Mouse (Mus musculus) adrenal gland, postnatal 14 days (tissue): ENCODE data around the gene Cda. TPM values are rescaled to one million over a fixed set of nuclear protein-coding genes. Genes with fewer than 3 reads are reported as not detected.

ENCODE experiments used
- DNase-seq: peaks from one replicate; pipeline ENCODE4 v3.0.0; 2021; ENCODE audit warnings: mixed read lengths
- long read RNA-seq, 2 experiments: library from polyadenylated mRNA; stranded (forward); transcript quantifications; one replicate each; pipeline ENCODE4 v2.0.0; 2021
- total RNA-seq: library from RNA; stranded (reverse); gene quantifications from 2 replicates; pipeline ENCODE4 v1.2.3, GENCODE M21; 2021

The Cda gene
- 10.4 and 11.5 TPM in 2 replicates for total RNA-seq
- long read RNA-seq, experiment 1, transcript Cda-202 (2 exons, 720 nt): major isoform, 9 of 12 reads
- long read RNA-seq, experiment 1, partial matches to known transcripts: 0 of 12 reads
- long read RNA-seq, experiment 1, other reads (novel, unspliced or antisense): 0 of 12 reads
- long read RNA-seq, experiment 2, transcript Cda-201 (4 exons, 846 nt): major isoform, 7 of 19 reads
- long read RNA-seq, experiment 2, transcript Cda-202 (2 exons, 720 nt): minor isoform, 5 of 19 reads
- long read RNA-seq, experiment 2, partial matches to known transcripts: 1 of 19 reads
- long read RNA-seq, experiment 2, other reads (novel, unspliced or antisense): 6 of 19 reads

DNA sequence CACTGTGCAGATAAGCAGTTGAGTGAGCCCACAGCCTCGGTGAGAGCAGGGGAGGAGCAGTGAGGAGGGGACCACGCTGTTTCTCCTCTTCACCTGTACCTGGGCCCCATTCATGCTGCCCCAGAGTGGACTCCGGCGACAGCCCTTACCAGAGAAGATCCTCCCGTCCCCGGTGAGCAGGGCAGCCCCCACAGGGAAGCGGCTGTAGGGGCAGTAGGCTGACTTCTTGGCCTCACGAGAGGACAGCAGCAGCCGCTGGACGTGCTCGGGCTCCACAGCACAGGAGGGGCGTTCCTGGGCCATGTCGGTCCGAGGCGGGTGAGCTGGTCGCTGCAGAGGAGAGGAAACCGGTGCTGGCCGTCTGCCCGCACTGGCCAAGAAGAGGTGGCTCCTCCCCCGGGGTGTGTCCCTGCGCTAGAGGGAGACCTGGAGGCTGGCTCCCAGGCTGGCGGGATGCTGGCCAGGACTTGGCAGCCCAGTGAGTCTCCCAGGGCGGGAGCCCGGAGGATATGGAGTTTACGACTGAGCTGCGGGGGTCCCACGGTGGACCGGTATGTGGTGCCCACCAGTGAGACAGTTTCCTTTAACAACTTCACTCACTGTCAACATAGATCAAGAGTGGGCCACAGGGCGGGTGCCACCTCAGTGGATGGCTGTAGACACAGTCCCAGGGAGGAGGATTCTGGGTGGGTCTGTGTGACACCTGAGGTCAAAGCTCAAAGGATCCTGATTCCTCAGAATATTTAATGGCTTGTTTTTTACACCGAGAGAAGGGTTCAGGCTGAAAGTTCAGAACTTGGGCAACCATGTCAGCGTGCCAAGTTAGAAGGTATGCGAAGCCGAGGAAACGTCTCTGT lies at the start of gene Cda:
Gene Cda (minus strand): TSS at position 352 of the 857 bp plus-strand sequence.
- peak; percentile 93 for DNase-seq

DNA sequence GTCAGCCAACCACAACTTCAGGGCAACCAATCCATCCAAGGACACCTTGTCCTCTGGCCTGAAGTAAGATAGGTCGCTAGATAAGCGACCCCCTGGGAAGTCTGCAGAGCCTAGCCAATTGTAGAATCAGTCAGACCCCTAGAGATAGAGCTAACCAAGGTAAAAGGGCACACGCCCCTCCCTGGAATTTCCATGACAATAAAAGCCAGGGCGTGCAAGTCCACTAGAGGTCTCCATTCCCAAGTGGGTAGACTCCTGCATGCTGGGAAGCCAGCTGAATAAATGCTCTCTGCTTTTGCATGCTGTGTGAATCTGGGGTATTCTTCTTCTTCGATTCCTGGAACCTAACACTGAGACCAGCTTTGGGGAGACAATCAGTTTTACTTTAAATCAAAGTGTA lies 48.6 kb upstream of the Cda start:
- DNase-seq: no peak

DNA sequence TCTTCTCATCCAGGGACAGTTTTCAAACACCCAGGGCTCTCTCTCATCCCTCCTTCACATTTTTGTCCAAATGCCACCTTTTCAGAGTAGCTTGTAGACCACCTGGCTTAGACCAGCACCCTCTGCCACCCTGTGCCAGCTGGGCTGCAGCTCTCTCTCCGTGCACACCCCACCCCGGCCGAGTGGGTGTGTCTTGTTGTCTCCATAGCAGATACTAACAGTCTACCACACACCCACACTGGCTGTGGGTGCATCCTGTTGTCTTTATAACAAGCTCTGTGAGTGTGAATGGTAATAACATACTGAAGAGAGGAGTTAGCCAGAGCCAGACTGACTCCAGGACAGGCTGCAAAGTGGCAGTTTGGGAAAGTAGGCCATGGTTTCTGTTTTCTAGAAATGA lies 48.2 kb upstream of the Cda start:
- no peak for DNase-seq

DNA sequence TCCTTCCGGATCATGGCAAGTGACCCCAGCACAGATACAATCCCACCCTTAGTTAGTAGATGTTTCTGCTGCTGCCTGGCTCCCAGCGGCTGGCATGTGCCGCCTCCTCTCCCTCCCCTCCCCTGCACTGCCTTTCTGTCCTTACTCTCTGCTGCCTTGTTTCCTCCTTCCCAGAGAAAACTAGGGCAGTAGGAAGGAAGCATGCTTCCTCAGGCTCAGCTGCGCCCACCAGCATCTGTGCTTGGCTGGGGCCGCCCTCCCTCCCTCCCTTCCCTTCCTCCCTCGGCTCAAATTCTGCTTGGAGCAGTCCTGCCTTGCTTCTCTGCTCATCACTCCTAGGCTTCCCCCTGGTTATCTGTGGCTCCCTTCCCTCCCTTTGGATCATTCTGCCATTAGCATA lies 46.9 kb upstream of the Cda start:
- peak; percentile 43 for DNase-seq

DNA sequence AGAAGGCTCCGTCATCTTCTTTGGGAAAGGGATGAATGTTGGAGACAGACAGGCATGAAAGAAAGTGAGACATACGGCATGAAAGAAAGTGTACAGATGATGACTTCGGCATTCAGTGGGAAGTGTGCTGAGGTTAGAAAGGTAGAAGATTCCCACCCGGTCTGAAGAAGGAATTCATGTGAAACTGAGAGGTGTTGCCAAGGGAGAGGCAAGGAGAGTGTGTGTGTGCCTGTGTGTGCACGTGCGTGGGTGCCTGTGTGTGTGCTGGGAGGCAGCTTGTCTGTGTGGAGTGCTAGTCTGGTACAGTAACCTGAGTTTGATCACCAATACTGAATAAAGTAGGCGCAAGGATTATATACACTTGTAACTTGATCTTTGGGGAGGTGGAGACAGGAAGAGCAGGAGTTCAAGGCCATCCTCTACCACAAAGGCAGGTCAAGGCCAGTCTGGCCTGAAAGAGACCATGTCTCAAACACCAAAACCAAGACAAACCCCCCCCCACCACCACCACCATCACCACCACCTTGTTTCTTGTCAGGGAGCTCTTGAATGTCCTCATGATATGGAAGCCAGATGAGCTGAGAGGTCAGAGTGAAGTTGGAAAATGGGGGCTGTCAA lies 43.8 kb upstream of the Cda start:
- DNase-seq: no peak

DNA sequence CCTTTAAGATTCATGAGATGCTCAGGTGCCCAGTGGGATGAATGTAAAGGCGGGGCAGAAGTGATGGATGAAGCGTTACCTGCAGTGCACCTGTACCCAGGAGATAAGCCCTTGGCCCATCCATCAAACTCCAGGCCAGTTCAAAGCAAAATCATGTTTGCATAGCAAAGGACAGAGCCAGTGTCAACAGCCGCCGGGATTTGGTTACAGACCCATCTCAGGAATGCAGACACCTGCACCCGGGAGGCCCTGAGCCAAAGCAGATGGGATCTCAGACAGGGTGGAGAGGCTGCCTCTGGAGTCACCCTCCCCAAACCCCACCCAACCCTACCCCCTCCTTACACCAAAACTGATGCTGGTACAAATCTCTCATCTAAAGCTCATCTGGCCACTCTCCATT lies 43.2 kb upstream of the Cda start:
- no peak for DNase-seq

DNA sequence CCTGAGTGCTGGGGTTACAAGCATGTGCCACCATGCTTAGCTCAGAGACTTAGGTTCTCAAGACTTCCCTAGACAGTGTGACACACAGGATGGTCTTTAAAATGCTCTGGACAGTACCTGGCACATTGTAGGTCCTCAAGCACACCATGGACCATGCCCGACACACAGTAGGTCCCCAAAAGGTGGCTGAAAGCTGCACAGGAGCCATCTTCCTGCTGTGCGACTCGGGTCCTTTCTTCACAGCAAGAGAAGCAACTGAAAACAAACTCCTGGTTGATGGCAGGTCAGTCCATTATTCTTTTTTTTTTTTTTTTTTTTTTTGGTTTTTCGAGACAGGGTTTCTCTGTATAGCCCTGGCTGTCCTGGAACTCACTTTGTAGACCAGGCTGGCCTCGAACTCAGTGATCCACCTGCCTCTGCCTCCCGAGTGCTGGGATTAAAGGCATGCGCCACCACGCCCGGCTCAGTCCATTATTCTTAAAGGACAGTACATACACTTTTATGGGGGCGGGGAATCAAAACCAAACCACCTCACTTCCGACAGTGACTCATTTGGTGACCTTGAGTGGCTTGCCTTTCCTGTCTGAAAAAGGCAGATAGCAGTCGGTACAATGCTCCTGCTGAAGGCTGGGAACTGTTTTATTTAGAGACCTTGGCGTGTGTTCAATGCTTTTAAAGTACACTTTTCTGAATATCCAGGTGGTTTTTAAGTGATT lies 39.8 kb upstream of the Cda start:
- DNase-seq: peak; percentile 83

DNA sequence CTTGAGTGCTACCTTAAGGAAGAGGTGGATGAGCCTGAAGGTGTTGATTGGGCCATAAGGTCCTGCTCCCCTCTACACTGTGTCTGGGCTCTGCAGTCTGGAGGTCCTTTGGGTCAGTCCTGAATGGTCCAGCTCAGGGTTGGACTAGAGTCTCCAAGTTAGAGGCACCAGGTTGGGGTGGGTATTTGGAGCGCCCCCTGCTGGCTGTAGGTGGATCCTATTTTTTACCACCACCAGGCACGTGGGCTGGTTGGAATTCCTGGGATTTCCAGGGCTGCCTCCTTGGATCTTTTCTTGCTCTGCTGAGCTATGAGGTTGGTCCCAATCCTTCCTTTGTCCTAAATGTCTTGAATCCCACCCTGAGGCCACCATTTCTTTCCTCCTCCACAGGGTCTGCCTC lies 37.0 kb upstream of the Cda start:
- DNase-seq: peak; percentile 77

DNA sequence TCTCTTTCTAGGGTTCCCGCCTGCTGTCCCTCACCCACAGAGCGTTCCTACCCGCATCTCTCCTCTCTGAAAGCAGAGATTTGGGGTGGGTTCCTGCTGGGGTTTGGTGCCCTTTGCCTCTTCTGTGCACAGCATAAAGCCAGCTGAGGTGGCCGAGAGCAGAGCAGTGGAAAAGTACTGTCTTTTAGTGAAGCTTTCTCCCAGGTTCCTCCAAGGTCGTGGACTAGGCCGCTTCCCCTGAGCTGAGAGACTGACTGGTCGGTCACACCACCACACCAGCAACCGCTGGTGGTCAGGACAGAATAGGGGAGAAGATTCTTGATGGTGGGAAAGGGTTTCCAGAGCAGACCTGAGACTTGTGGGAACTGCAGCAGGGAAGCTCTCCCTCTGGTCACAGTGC lies 28.9 kb upstream of the Cda start:
- DNase-seq: peak; percentile 30

DNA sequence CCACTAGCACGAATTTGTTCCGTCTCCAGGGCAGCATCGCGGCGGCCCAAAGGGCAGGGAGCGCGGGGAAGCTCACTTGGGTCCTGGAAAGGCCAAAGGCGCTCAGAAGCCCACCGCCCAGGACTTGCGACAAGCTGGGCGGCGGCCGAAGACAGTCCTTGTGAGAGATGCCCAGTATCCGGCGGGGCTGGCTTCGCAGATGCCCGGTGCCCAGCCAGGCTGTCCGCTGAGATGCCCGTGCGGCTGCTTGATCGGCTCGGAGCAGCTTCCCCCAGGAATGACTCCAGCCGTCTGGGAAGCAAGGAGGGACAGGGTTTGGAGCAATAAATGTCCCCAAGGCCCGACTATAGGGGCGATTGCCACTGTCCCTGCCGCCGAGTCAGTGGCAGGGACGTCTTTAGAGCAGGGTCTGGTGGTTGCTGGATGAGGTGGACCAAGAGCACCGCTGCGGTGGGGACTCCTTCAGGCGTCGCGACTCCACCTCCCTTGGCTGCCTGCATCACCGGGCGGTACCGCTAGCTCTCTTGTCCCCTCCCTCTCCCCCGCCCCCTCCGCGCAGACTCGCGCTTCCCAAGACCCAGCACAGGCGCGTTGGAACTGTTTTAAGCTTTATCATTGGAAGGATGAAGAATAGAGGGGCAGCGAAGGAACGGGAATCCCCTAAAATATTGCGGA lies 28.3 kb upstream of the Cda start, which contains the start of gene Fam43b:
Gene Fam43b (minus strand): TSS at position 558 of the 675 bp plus-strand sequence.
- peak; percentile 85 for DNase-seq

DNA sequence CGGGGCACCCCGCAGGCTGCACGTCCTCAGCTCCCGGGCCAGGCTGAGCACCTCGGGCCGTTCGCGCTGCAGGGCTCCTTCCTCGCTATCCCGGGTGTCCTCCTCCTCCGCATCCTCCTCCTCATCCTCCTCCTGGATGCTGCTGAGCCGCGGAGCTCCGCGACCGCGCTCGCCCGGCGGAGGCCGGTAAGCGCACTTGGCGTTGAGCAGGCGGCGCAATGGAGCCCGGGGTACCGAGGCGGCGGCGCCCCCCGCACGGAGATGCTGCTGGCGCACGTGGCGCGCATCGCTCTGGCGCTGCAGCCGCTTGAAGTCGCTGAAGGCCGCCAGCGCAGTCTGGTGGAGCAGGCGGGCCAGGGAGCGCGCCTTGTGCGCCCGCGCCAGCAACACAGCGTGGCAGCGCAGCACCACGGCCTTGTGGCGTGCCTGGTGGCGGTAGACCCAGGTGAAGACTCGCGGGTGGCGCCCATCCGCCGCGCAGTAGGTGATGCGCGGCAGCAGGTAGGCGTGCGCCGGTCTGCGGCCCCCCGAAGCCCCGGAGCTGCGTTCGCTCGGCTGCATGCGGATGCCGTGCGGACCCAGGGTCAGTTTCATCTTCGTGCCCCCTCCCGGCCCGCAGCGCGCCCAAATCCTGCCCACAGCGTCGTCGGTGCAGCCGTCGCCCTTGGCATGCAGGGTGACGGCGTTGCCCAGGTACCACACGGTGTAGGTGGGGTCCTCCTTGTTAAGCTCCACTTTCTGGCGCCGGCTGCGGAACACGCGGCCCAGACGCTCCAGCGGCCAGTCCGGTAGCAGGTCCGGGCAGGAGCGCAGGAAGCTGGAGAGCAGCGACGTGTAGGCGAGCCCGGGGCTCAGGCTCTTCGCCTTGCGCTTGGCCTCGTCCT lies 27.5 kb upstream of the Cda start:
- peak; percentile 48 for DNase-seq

DNA sequence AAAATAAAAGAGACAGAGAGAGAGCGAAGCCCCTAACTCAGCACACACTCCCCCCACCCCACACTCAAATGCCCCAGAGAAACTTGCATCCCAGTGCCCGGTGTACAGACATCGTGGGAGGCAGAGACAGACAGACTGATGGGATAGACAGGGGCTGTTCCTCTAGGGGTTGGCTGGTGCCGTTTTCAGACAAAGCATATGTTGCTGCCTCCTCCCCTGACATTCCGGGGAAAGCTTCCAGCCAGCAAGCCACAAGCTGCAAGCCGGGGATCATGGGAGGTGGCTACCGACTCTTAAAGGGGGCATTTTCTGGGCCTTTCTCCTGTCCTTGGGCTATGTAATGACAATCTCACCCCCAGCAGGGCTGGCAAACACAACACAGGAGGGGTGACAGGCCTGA lies 25.9 kb upstream of the Cda start:
- no peak for DNase-seq

DNA sequence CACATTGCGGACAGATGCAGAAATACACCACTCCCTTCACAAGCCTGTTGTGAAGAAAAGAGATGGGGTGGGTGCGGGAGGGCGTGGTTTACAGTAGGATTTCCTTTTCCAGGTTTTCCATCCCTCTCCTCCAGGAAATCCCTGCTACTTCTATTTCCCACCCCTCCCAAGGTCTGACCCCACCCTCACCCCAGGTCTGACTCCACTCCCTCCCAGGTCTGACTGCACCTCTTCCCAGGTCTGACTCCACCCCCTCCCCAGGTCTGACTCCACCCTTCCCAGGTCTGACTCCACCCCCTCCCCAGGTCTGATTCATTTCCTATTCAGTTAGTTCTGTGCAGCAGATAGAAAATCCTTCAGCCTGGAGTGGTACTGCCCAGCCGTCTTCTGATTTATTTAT lies 16.0 kb upstream of the Cda start:
- no peak for DNase-seq

DNA sequence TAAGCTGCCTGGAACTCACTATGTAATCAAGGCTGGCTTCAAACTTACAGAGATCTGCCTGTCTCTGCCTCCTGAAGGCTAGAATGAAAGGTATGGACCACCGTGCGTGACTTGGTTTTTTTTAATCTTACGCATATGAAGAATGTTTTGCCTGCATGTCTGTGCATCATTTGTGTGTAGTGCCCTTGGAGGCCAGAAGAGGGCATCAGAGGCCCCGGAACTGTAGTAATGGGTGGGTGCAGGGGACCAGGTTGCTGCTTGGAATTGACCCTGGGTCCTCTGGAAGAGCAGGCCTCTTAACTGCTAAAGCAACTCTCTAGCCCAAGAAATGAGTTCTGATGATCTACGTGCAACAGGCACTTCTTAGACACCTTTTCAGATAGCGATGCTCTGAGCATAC lies 14.7 kb upstream of the Cda start:
- DNase-seq: no peak

DNA sequence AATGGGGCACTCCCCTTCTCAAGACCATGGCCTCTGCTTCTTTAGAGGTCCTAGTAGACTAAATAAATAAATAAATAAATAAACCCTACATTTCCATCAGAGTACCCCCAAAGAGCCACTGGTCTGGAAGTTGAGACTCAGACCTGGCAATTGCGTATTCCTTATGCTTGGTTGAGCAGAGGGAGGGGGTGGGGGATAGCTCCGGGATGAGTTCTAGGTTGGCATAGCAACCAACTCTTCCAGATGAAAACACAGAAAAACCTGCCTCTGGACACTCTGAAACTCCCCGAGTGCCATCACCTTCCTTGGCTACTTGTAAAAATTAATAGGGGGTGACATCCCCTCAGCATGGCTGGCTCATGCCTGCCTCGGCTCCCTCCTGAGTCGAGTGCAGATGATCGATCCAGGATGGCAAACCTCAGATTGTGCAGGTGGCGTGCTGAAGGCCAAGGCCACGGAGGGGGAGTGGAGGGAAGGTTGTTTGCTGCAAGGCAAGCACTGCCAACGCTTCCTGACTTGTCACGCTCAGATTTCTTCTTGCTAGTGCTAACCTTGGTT lies 12.4 kb upstream of the Cda start:
- peak; percentile 32 for DNase-seq

DNA sequence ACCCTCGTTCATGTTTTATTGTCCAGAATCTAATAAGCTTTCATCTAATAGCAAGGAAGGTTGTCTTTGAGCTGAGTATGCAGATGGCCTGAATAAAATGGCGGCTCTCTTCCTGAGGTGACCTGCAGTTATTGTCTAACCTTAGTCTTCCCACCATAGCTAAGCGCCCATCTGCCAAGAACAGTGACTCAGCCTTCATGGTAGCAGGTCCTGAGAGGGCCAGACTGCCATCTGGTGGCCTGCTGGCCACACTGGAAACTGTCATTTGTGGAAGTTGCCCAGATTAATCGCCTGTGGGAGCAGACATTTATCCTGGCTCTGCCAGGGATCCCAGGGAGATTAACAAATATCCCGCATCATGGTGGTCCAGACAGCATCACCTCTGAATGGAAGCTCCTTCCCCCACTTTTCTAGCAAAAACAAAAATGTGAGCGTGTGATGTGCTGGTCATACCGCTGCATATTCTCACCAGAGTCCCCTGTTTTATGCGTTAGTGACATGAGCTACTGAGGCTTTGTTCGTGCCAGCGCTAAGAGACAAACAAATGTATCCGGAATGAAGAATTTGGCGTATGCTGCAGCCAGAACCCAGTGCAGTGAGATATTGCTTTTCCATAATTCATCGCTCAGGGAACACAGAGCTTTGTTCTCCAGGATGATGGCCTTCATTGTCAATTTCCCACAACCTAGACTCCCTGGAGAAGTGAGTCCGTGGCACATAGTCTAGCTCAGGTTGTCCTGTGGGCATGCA lies 11.5 kb upstream of the Cda start:
- peak; percentile 87 for DNase-seq

DNA sequence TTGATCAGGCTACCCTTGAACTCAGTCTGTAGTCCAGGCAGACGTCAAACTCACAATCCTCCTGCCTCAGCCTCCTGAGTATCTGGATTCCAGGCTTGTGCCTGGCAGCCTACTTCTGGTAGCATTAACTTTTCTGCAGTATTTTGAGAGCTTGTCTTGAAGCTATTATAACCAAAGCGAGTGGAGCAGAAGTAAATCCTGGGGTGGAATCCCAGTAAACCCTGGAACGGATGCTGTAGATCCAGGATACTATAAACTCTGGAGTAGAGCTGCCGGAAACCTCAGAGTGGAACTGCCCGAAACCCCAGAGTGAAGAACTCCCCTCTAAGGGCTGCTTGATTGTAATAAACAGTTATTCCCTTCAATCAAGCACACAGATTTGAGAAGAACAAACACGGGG lies 9.7 kb upstream of the Cda start:
- DNase-seq: peak; percentile 67

DNA sequence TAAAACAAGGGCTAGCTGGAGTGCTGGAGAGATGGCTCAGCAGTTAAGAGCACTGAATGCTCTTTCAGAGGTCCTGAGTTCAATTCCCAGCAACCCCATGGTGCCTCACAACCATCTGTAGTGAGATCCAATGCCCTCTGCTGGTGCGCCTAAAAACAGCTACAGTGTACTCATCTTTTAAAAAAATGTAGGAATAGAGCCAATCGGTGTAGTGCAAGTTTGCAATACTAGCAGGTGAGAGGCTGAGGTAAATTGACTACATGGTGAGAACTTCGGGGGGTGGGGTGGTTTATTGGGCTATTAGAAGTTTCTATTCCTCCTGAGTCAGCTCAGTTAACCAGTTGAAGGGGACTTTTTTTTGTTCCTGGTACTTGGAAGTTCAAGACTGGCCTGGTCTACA lies 7.3 kb upstream of the Cda start:
- DNase-seq: no peak

DNA sequence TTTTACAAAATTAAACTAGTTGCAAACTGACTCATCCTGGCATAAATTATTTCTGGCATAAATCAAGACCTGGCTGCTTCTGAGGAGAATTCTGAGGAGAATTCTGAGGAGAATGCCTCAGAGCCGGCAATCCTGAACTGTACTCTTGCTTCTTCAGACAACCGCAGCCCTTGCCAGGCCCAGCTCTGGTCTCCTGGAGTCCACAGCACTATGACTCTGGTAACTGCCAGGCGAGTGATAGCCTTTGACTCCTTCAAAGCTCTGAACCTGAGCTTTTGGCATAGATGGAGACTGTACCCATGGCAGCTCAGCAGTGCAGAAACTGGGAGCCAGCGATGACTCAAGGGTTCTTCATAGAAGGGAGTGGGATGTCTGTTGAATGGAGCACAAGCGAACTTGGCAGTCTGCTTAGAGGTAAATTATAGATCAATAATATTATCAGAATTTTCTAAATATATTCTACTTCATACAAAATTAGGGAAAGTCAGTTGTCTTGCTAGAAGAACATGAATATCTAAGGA lies 3.3 kb upstream of the Cda start:
- no peak for DNase-seq
